ENCODE assay signal across 10 mouse cellular contexts in genomic region chr5:36831272-36831671, GRCm38 (mm10). TPM values are rescaled to one million over a fixed set of nuclear protein-coding genes. Genes with fewer than 3 reads are reported as not detected.
DNase-seq lines count a peak whose midpoint lies in the region; ATAC-seq lines count a peak whose summit lies in the region.
"Had no signal": no experiment of that assay in that cellular context is flagged by ENCODE, and none has a peak within 500 bp of the region (broad histone marks: within the 10 kb centered on the region; RNA-seq: fewer than 3 reads in every experiment).

No protein-coding gene starts in this region.

- H3K27me3 ChIP-seq in liver, embryonic 15.5 days, result no peaks in the 10 kb centered on the region; the same call in 1 of the 2 replicates

- no peak for DNase-seq in frontal cortex, postnatal 25 days (ENCODE audit: low spot score in 2 of 2)
- peak; percentile 53 for DNase-seq in ES-CJ7 (ENCODE audit: low read depth, low spot score)
- peak; percentile 31 for DNase-seq in embryo, embryonic 10.5 days (ENCODE audit: low spot score)
- DNase-seq in spleen, postnatal 4 days (ENCODE audit: low spot score in 2 of 2), result no peak
- no peak for DNase-seq in urinary bladder, postnatal 25 days (ENCODE audit: low spot score)

- peak; percentile 60 for ATAC-seq in frontal cortex, adult (ENCODE audit: low TSS enrichment)
- no peak for ATAC-seq in liver, embryonic 15.5 days (ENCODE audit: insufficient read depth)
- ATAC-seq in activated CD4-positive, CD25-positive, alpha-beta regulatory T cell, adult 4 months, result no peak

- no peak overlapping the region for H3K27ac ChIP-seq in liver, embryonic 15.5 days (replicated peaks)

- no peak overlapping the region for H3K4me3 ChIP-seq in liver, embryonic 15.5 days (replicated peaks)

- peak overlapping the region; percentile 92 for H3K4me2 ChIP-seq in liver, embryonic 15.5 days

- H3K9ac ChIP-seq in liver, embryonic 15.5 days, result no peak overlapping the region

- H3K36me3 ChIP-seq in liver, embryonic 15.5 days (replicated peaks), result peaks cover 12% of the 10 kb centered on the region

- 51% methylated on average over 7 of the region's 7 CpGs for WGBS in liver, embryonic 15.5 days (ENCODE audit: insufficient replicate concordance)

- peaks cover 22% of the 10 kb centered on the region for H3K4me1 ChIP-seq in liver, embryonic 15.5 days (replicated peaks)

- H3K9me3 ChIP-seq in liver, embryonic 15.5 days (replicated peaks), result no peaks in the 10 kb centered on the region
- H3K9me3 ChIP-seq: G1E had no signal

RNA-seq across cellular contexts. Expression of gene Man2b2, which starts 0.8 kb away (rescaled TPM):
- 16.1 and 18.0 TPM in 2 replicates for polyA plus RNA-seq in liver, embryonic 15.5 days (2015; fragmentation: Nextera tagmentation; extraction: Ambion mirVana)
- polyA plus RNA-seq in activated CD4-positive, CD25-positive, alpha-beta regulatory T cell, adult 4 months (2017; shearing (Covaris generic)), result 10 to 100 TPM; 18.0 to 28.5 TPM

RNA-seq across cellular contexts. Expression of gene Mrfap1, which starts 34.7 kb away (rescaled TPM):
- 144 and 145 TPM in 2 replicates for polyA plus RNA-seq in liver, embryonic 15.5 days (2015; fragmentation: Nextera tagmentation; extraction: Ambion mirVana)
- polyA plus RNA-seq in activated CD4-positive, CD25-positive, alpha-beta regulatory T cell, adult 4 months (2017; shearing (Covaris generic)), result 100 to 1,000 TPM in 1 of 2 experiments, 10 to 100 TPM in 1; 87.1 to 109 TPM

RNA-seq across cellular contexts. Expression of gene Ppp2r2c, which starts 37.0 kb away (rescaled TPM):
- not detected in 2 replicates for polyA plus RNA-seq in liver, embryonic 15.5 days (2015; fragmentation: Nextera tagmentation; extraction: Ambion mirVana)
- not detected for polyA plus RNA-seq in activated CD4-positive, CD25-positive, alpha-beta regulatory T cell, adult 4 months (2017; shearing (Covaris generic))
- polyA plus RNA-seq: erythroblast, embryonic 14.5 days; G1E had no signal

Comparison
In these comparisons a context has a peak if more than half of its experiments do, and no peak if none do; other contexts are left out.
1. DNase-seq: peak in ES-CJ7 (single experiment) and embryo, embryonic 10.5 days (single experiment); none in frontal cortex, postnatal 25 days (0 of 2), spleen, postnatal 4 days (0 of 2) and urinary bladder, postnatal 25 days (single experiment).